Mouse (Mus musculus): ENCODE measurements around the gene Gid8.
A peak's percentile ranks its signal among the peaks of the same experiment; 100 is the strongest.

Gene Gid8

DNA sequence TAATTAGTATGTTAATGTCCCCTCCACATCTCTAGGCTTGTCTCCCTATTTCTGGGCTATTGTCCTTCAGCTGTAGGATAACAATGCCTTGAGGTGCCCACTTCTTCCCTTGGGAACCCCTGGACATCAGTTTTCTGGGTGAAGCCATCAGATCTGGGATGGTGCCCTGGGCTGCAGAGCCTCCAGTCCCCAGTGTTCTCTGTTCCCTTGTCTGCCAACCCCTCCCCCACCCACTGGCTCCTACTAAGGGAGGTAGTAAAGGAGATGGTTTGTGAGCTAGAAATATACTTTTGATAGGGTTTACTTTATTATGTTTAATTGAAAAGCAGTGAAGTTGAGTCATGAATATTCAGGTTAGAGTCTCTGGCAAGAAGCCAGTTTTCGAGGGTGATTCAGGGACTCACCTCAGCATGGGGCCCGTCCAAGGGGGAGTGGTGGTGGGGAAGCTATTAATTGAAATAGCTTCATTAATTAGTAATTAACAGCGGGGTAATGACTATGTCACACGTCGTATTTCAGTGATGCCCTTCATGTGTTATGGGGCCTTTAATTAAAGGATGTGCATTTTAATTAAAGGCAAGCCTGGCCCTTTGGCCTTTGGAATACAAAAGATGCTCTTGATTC is 36.8 kb downstream of the Gid8 start:
- DNase-seq (ENCODE audit: low spot score in 2 of 2), result no peak

DNA sequence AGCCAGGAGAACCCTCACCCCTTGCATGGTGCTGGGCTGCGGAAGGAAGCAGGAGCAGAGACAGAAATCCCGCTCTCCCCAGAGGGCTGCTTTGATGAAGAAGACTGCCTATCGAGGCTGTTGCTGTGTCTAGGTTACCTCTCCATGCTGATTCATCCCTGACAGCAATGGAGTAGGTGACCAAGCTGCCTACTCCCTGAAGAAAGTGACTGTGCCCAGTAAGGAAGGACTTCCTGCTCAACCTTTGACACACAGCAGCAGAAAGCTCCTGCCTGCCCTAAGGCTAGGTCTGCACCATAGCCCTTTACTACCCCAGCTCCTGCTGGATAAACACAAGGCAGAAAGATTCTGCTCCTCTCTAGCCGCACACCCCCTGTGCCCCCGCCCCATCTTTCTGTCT is 39.0 kb downstream of the Gid8 start:
- no peak for DNase-seq (ENCODE audit: low spot score in 2 of 2)

DNA sequence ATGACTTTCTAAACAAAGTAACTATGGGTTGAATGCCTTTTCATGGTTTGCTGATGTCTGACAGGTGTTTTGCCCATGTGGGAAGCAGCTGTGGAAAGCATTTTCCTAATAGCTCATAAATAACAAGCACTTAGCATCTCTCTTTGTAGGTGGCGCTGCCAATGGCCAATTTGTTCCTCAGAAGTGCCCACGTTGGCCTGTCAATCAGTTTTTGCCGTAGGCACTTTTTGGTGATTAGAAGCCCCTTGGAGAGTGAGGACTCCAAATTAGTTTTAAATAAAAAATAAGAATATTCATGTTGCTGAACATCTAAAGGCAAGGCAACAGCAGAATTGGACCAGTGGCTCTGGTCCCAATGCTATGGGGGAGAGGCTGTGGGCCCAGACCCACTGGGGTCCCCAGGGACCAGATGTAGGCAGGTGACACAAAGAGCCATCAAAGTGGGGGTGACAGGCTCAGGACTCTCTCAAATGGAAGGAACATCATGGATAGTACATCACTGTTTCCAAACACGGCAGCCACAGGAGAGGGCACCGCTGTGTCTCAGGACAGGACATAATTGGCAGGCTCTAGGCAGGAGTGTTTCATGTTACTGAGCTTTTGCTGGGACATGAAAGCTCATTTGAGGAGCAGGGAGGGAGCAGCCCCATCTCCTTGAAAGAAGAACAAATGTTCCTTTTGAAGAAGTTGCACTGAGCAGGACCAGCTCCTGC is 45.2 kb downstream of the Gid8 start:
- no peak for DNase-seq (ENCODE audit: low spot score in 2 of 2)

DNA sequence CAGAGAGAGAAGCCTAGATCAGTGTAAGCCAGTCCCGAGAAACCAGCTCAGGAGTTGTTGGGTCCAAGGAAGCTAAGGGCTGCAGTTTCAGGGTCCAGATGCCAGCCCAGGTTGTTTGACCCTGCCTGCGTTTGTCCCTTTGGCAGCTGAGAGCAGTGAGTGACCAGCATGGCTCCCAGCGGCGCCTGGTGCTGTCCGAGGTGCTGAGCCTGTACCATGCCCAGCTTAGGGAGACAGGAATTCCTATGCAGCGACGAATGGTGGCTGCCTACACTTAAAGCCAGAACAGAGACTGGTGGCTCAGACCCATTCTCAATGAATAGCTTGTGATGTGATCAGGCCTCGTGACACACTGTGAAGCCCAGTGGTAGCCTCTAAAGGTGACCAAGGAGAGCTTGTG is 46.0 kb downstream of the Gid8 start:
- DNase-seq (ENCODE audit: low spot score in 2 of 2), result peak in 1 of 2 experiments; percentile 43

DNA sequence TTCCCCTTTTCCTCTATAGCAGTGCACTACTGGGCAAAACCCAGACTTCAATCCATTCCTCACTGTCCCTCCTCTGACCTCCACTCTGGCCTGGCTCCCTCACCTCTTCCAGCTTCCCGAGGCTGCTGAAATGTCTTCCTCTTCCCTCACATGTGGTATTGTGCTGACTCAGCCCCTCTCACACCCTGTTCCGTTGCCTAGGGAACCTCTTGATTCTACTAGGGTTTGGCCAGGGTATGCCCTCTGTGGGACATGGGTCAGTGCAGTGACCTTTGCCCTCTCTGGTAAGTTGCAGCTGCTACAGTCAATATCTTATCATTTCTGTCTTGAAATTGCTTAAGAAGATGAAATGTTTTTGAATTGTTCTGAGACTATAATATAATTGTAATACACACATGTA is 46.9 kb downstream of the Gid8 start:
- no peak for DNase-seq (ENCODE audit: low spot score in 2 of 2)

DNA sequence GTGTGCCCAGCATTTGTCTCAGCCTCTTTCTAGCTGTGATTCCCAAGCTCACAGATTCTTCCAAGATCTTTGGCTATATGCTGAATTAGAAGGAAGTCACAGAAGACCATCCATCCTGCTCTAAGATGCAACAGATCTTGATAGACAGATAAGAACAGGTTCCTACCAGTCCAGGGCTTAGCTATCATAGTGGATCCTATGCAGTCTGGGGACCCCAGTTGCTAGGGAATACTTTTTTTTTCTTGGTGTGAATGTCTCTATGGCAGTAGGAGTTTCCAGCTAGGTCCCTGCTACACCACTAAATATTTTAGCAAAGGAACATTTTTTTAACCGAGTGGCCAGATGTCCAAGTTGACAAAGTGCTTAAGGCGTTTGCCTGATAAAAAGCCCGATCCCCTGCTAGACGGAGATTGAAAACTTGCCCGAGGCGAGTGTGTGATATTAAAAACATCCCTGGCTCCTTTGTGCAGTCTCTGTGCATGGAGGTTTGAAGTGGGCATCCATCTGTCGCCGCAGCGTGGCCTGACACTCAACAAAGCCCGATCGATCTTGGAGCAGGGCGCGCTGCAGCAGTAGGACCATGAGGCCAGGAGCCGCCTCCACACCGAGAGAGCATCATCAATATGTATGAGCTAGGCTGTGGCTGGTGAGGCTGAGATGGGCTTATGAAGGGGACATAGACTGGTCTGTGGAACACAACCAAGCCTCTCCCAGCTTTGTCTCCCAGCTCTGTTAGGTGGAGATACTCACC is 48.8 kb downstream of the Gid8 start:
- DNase-seq (ENCODE audit: low spot score in 2 of 2), result no peak

DNA sequence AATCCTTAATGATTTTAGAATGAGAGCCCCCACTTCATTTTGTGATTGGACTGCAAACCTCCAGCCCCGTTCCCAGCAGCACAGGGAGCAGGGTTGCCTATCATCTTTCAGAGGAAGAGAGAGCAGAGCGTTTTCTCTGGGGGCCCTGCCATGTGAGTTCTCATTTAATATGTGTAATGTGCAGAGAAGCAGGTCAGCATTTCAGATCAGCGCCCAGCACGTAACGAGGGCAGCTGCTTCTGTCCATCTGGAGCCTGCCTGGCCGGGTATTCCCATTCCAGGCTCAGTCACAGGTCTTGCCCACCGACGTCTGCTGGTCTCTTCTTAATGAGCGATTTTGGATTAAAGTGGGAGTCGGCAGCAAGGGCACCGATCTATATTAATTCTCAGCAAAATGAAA is 55.1 kb downstream of the Gid8 start:
- DNase-seq (ENCODE audit: low spot score in 2 of 2), result no peak

DNA sequence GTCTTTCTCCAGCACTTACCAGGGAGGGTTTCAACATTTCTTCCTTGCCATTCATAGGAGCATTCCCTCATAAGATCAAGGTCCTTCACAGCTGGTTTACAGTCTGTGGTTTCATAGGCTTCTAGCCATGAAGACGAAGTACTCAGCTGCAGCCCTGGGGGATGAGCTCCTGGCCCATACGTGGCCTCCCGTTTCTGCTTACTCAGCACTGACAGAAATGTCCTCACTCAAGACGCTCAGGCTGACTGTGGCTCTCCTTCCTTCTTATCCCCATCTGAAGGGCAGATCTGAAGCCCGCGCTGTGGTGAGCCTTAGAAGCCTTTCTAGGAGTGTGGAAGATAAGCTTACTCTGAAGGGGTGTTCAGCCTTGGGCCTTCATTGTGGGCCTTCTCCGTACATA is 55.8 kb downstream of the Gid8 start:
- DNase-seq (ENCODE audit: low spot score in 2 of 2), result no peak
